Mouse (Mus musculus) adrenal gland, adult 2 months (tissue): ENCODE measurements at regions not wholly inside any gene's neighbourhood (a gene's known extent, or its start where the extent isn't known, plus 50 kb on each side); places are given as distances from the start of the nearest gene placed in this dataset.

ENCODE experiments used
- DNase-seq: peaks from one replicate; pipeline ENCODE4 v3.0.0; 2021

GRCm38 (mm10) chr12:16016621-16017020, 199.9 kb upstream of the Trib2 start:
- DNase-seq: no peak

- peak; percentile 23 for DNase-seq
These were observed 198.9 kb upstream of the Trib2 start for GRCm38 (mm10) chr12:16015596-16015995.

GRCm38 (mm10) chr12:16014679-16015078, 198.0 kb upstream of the Trib2 start:
- no peak for DNase-seq

- no peak for DNase-seq
These were observed 197.3 kb upstream of the Trib2 start for GRCm38 (mm10) chr12:16013861-16014630.

- no peak for DNase-seq
These were observed 196.6 kb upstream of the Trib2 start for GRCm38 (mm10) chr12:16013354-16013753.

GRCm38 (mm10) chr12:16012081-16012480, 195.4 kb upstream of the Trib2 start:
- DNase-seq: no peak

GRCm38 (mm10) chr12:16009822-16010620, 193.3 kb upstream of the Trib2 start:
- DNase-seq: no peak

GRCm38 (mm10) chr12:16008763-16009515, 192.2 kb upstream of the Trib2 start:
- DNase-seq: peak; percentile 60

GRCm38 (mm10) chr12:16008261-16008660, 191.5 kb upstream of the Trib2 start:
- DNase-seq: no peak

GRCm38 (mm10) chr12:16006688-16007087, 190.0 kb upstream of the Trib2 start:
- DNase-seq: peak; percentile 41

- no peak for DNase-seq
These were observed 189.6 kb upstream of the Trib2 start for GRCm38 (mm10) chr12:16006286-16006685.

GRCm38 (mm10) chr12:16001811-16002210, 185.1 kb upstream of the Trib2 start:
- DNase-seq: no peak

GRCm38 (mm10) chr12:16001225-16001624, 184.5 kb upstream of the Trib2 start:
- DNase-seq: peak; percentile 31

- DNase-seq: no peak
These were observed 181.6 kb upstream of the Trib2 start for GRCm38 (mm10) chr12:15998331-15998730.

- DNase-seq: no peak
These were observed 177.1 kb upstream of the Trib2 start for GRCm38 (mm10) chr12:15993866-15994265.

- no peak for DNase-seq
These were observed 169.6 kb upstream of the Trib2 start for GRCm38 (mm10) chr12:15986351-15986750.

- no peak for DNase-seq
These were observed 168.9 kb upstream of the Trib2 start for GRCm38 (mm10) chr12:15985649-15986048.

- no peak for DNase-seq
These were observed 167.0 kb upstream of the Trib2 start for GRCm38 (mm10) chr12:15983591-15984300.

- DNase-seq: no peak
These were observed 165.0 kb upstream of the Trib2 start for GRCm38 (mm10) chr12:15981741-15982140.

- no peak for DNase-seq
These were observed 162.5 kb upstream of the Trib2 start for GRCm38 (mm10) chr12:15979233-15979632.

- no peak for DNase-seq
These were observed 155.1 kb upstream of the Trib2 start for GRCm38 (mm10) chr12:15971786-15972185.

GRCm38 (mm10) chr12:15970262-15970661, 153.5 kb upstream of the Trib2 start:
- peak; percentile 26 for DNase-seq
